ENCODE assay signal across 8 mouse cellular contexts in the genomic region with DNA sequence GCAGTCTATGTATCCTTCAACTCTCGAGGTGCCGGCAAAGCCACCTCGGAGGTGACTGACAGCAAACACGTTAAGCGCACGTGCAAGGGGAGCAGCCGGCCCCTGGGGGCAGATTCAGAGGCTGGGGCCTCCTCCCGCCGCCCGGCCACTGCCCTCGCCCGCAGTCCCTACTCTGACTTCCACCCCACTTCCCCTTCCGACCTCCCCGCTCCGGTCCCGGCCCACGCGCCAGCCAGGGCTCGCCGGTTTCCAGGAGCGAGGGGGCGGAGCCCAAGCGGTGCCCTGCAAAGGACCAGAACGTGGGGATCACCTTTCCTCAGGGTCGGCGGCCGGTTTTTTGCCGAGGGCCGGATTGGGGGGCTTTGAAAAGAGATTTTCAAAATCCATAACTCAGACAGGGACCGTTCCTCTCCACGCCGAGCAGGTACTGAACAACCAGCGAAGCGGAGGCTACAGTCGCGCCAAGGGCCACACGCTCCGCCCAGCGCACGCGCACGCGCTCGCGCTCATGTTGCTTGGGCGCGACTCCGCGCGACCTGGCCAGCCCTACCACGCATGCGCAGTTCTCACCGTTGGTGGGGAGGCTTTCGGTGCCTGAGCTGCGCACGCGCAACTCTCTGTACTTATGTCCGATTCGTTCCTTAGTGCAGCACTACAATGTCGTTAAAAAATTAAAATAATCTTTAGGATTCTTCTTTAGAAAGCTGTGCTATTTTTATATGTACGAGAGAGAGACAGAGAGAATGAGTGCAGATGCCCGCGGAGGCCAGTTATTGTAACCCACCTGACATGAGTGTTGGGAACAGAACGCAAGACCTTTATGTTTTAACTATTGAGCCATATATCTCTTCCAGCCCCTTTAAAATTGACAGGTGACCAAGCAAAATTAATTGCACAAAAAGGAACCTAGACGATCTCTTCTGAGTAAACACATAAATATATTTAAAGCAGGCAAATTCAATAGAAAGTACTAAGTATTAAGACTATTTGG. TPM values are rescaled to one million over a fixed set of nuclear protein-coding genes. Genes with fewer than 3 reads are reported as not detected.
DNase-seq lines count a peak whose midpoint lies in the region; ATAC-seq lines count a peak whose summit lies in the region.

A gene (minus strand): TSS at position 540 of the 991 bp plus-strand sequence.

- ATAC-seq in forebrain, embryonic 11.5 days (replicated peaks; ENCODE audit: low FRiP score): peak; percentile 93
- peak; percentile 94 for ATAC-seq in heart, embryonic 16.5 days (replicated peaks; ENCODE audit: extremely low read depth, insufficient read depth, low FRiP score)
- peak; percentile 97 for ATAC-seq in liver, embryonic 15.5 days (ENCODE audit: insufficient read depth)
- ATAC-seq in neural tube, embryonic 12.5 days (ENCODE audit: low FRiP score, low read depth): peak; percentile 93

- peak within 1 kb of the TSS; percentile 59 for H3K4me3 ChIP-seq in forebrain, embryonic 11.5 days (ENCODE audit: low read depth, low read length)
- peak within 1 kb of the TSS; percentile 82 for H3K4me3 ChIP-seq in heart, embryonic 16.5 days (ENCODE audit: low read length)
- H3K4me3 ChIP-seq in liver, embryonic 15.5 days (replicated peaks): peak within 1 kb of the TSS; percentile 82
- peak within 1 kb of the TSS; percentile 60 for H3K4me3 ChIP-seq in neural tube, embryonic 12.5 days

- peak within 1 kb of the TSS; percentile 72 for H3K9ac ChIP-seq in forebrain, embryonic 11.5 days (ENCODE audit: low read length)
- peak within 1 kb of the TSS; percentile 79 for H3K9ac ChIP-seq in heart, embryonic 16.5 days (ENCODE audit: low read length)
- H3K9ac ChIP-seq in liver, embryonic 15.5 days: peak within 1 kb of the TSS; percentile 76
- peak within 1 kb of the TSS; percentile 69 for H3K9ac ChIP-seq in neural tube, embryonic 12.5 days

- H3K4me1 ChIP-seq in forebrain, embryonic 11.5 days (replicated peaks; ENCODE audit: control insufficient read depth, insufficient read depth, low read length): no peaks in the 10 kb centered on the region
- peaks cover 5% of the 10 kb centered on the region for H3K4me1 ChIP-seq in heart, embryonic 16.5 days (ENCODE audit: control insufficient read depth, insufficient read depth, low read length)
- peaks cover 12% of the 10 kb centered on the region for H3K4me1 ChIP-seq in liver, embryonic 15.5 days (replicated peaks)
- no peaks in the 10 kb centered on the region for H3K4me1 ChIP-seq in neural tube, embryonic 12.5 days

- no peaks in the 10 kb centered on the region for H3K36me3 ChIP-seq in forebrain, embryonic 11.5 days (ENCODE audit: control insufficient read depth, insufficient read depth, low read length)
- H3K36me3 ChIP-seq in heart, embryonic 16.5 days (ENCODE audit: control insufficient read depth, insufficient read depth): no peaks in the 10 kb centered on the region; the same call in 1 of the 2 replicates
- H3K36me3 ChIP-seq in liver, embryonic 15.5 days (replicated peaks): no peaks in the 10 kb centered on the region; the same call in 1 of the 2 replicates
- H3K36me3 ChIP-seq in neural tube, embryonic 12.5 days: peaks cover 1% of the 10 kb centered on the region; the same call in 1 of the 2 replicates

- peak within 1 kb of the TSS; percentile 61 for H3K4me2 ChIP-seq in forebrain, embryonic 11.5 days (ENCODE audit: low read depth, low read length, severe bottlenecking)
- H3K4me2 ChIP-seq in heart, embryonic 16.5 days (ENCODE audit: low read depth, low read length): peak within 1 kb of the TSS; percentile 79
- H3K4me2 ChIP-seq in liver, embryonic 15.5 days: peak within 1 kb of the TSS; percentile 99
- H3K4me2 ChIP-seq in neural tube, embryonic 12.5 days (replicated peaks): peak within 1 kb of the TSS; percentile 79

- DNase-seq in CD8-positive naive resting alpha-beta T cell, adult 2 months (ENCODE audit: low read depth in 2 of 2, low spot score in 2 of 2): peak; percentile 94 to 95
- DNase-seq in c-Kit-positive CD71-negative TER-119-negative erythroid progenitor cells, embryonic 14.5 days (ENCODE audit: low read depth): peak; percentile 95
- DNase-seq in forebrain, embryonic 11.5 days (ENCODE audit: low spot score): peak; percentile 98
- peak; percentile 97 to 98 for DNase-seq in kidney, postnatal 36 days
- peak; percentile 93 for DNase-seq in telencephalon, adult 2 months (ENCODE audit: low read depth, low spot score)

- H3K27ac ChIP-seq in forebrain, embryonic 11.5 days (ENCODE audit: low read depth, low read length): peak within 1 kb of the TSS; percentile 62
- H3K27ac ChIP-seq in heart, embryonic 16.5 days (ENCODE audit: low read length): peak within 1 kb of the TSS; percentile 88
- peak within 1 kb of the TSS; percentile 79 for H3K27ac ChIP-seq in liver, embryonic 15.5 days (replicated peaks)
- no peak within 1 kb of the TSS for H3K27ac ChIP-seq in neural tube, embryonic 12.5 days

- no peaks in the 10 kb centered on the region for H3K9me3 ChIP-seq in forebrain, embryonic 11.5 days (ENCODE audit: control insufficient read depth, low read length)
- H3K9me3 ChIP-seq in heart, embryonic 16.5 days (replicated peaks; ENCODE audit: control insufficient read depth, low read length): no peaks in the 10 kb centered on the region
- H3K9me3 ChIP-seq in liver, embryonic 15.5 days (replicated peaks): no peaks in the 10 kb centered on the region
- H3K9me3 ChIP-seq in neural tube, embryonic 12.5 days: no peaks in the 10 kb centered on the region

- 2% methylated on average over 64 of the region's 65 CpGs for WGBS in forebrain, embryonic 11.5 days
- WGBS in heart, embryonic 16.5 days: 2% methylated on average over 65 of the region's 65 CpGs
- WGBS in liver, embryonic 15.5 days (ENCODE audit: insufficient replicate concordance): 1% methylated on average over 65 of the region's 65 CpGs
- WGBS in neural tube, embryonic 12.5 days: 2% methylated on average over 65 of the region's 65 CpGs

- no peaks in the 10 kb centered on the region for H3K27me3 ChIP-seq in forebrain, embryonic 11.5 days (ENCODE audit: control insufficient read depth, insufficient read depth, low read length)
- no peaks in the 10 kb centered on the region for H3K27me3 ChIP-seq in heart, embryonic 16.5 days (ENCODE audit: control insufficient read depth, insufficient read depth, low read length)
- peaks cover 2% of the 10 kb centered on the region for H3K27me3 ChIP-seq in liver, embryonic 15.5 days
- H3K27me3 ChIP-seq in neural tube, embryonic 12.5 days (replicated peaks): 0 out of 2 replicates have a peak, but pooled peaks cover 3% of the 10 kb centered on the region

RNA-seq across cellular contexts. Expression of the gene that starts here (rescaled TPM):
- 10.4 and 10.8 TPM in 2 replicates for polyA plus RNA-seq in forebrain, embryonic 11.5 days (2014; fragmentation: Nextera tagmentation; extraction: Ambion mirVana)
- polyA plus RNA-seq in heart, embryonic 16.5 days (2015; fragmentation: Nextera tagmentation; extraction: Ambion mirVana): 5.2 and 5.5 TPM in 2 replicates
- 2.1 and 2.7 TPM in 2 replicates for polyA plus RNA-seq in liver, embryonic 15.5 days (2015; fragmentation: Nextera tagmentation; extraction: Ambion mirVana)
- 8.2 and 10.8 TPM in 2 replicates for polyA plus RNA-seq in neural tube, embryonic 12.5 days (2016; fragmentation: Nextera tagmentation; extraction: Ambion mirVana)
